In genomic region chr4:136526412-136526811, GRCm38 (mm10) we compare ENCODE assay signal across 9 mouse cellular contexts. TPM values are rescaled to one million over a fixed set of nuclear protein-coding genes. Genes with fewer than 3 reads are reported as not detected.
DNase-seq lines count a peak whose midpoint lies in the region; ATAC-seq lines count a peak whose summit lies in the region.
"Had no signal": no experiment of that assay in that cellular context is flagged by ENCODE, and none has a peak within 500 bp of the region (broad histone marks: within the 10 kb centered on the region; RNA-seq: fewer than 3 reads in every experiment).

No protein-coding gene starts in this region.

- ATAC-seq in embryonic facial prominence, embryonic 11.5 days (replicated peaks; ENCODE audit: insufficient number of reproducible peaks, low FRiP score, low TSS enrichment, low read depth), result peak; percentile 59; the same call in 1 of the 2 replicates
- peak; percentile 65; the same call in 1 of the 2 replicates for ATAC-seq in hindbrain, embryonic 13.5 days (ENCODE audit: low FRiP score)
- ATAC-seq in midbrain, embryonic 14.5 days (ENCODE audit: low FRiP score, low TSS enrichment), result peak; percentile 37; the same call in 1 of the 2 replicates

- no peaks in the 10 kb centered on the region for H3K36me3 ChIP-seq in embryonic facial prominence, embryonic 11.5 days (replicated peaks; ENCODE audit: control insufficient read depth, insufficient read depth, low read depth, low read length)
- H3K36me3 ChIP-seq in hindbrain, embryonic 13.5 days, result 0 out of 2 replicates have a peak, but pooled peaks cover 5% of the 10 kb centered on the region
- no peaks in the 10 kb centered on the region for H3K36me3 ChIP-seq in midbrain, embryonic 14.5 days (ENCODE audit: control insufficient read depth, insufficient read depth, low read length)

- no peak overlapping the region for H3K4me2 ChIP-seq in embryonic facial prominence, embryonic 11.5 days (ENCODE audit: low read depth, low read length)
- H3K4me2 ChIP-seq in hindbrain, embryonic 13.5 days, result no peak overlapping the region
- H3K4me2 ChIP-seq in midbrain, embryonic 14.5 days (ENCODE audit: low read length), result no peak overlapping the region

- WGBS in embryonic facial prominence, embryonic 11.5 days, result 22% methylated on average over 4 of the region's 4 CpGs
- WGBS in hindbrain, embryonic 13.5 days, result 23% methylated on average over 4 of the region's 4 CpGs
- WGBS in midbrain, embryonic 14.5 days, result 20% methylated on average over 4 of the region's 4 CpGs

- H3K4me3 ChIP-seq in embryonic facial prominence, embryonic 11.5 days (ENCODE audit: low read depth, low read length), result no peak overlapping the region
- no peak overlapping the region for H3K4me3 ChIP-seq in hindbrain, embryonic 13.5 days
- H3K4me3 ChIP-seq in midbrain, embryonic 14.5 days (replicated peaks; ENCODE audit: low read depth, low read length), result no peak overlapping the region
- H3K4me3 ChIP-seq: myocyte had no signal

- H3K9ac ChIP-seq in embryonic facial prominence, embryonic 11.5 days (replicated peaks; ENCODE audit: low read length), result no peak overlapping the region
- no peak overlapping the region for H3K9ac ChIP-seq in hindbrain, embryonic 13.5 days
- H3K9ac ChIP-seq in midbrain, embryonic 14.5 days (replicated peaks; ENCODE audit: low read length), result no peak overlapping the region

- DNase-seq in right cerebral cortex, adult 18-20 months, result peak; percentile 49
- DNase-seq in right cerebral cortex, postnatal 36 days (ENCODE audit: low spot score in 2 of 2), result no peak
- peak; percentile 62 for DNase-seq in adrenal gland, postnatal 25 days
- DNase-seq in embryonic facial prominence, embryonic 11.5 days (ENCODE audit: low spot score), result peak; percentile 78
- peak; percentile 63 to 67 for DNase-seq in left cerebral cortex, adult 18-20 months (ENCODE audit: low spot score in 2 of 2)
- peak; percentile 90 for DNase-seq in midbrain, embryonic 14.5 days
- DNase-seq in thymus, postnatal 36 days, result peak; percentile 27 to 37

- H3K4me1 ChIP-seq in embryonic facial prominence, embryonic 11.5 days (ENCODE audit: control insufficient read depth, insufficient read depth, low read length), result no peaks in the 10 kb centered on the region
- H3K4me1 ChIP-seq in hindbrain, embryonic 13.5 days (replicated peaks), result no peaks in the 10 kb centered on the region
- H3K4me1 ChIP-seq in midbrain, embryonic 14.5 days (ENCODE audit: control insufficient read depth, insufficient read depth, low read length), result no peaks in the 10 kb centered on the region

- no peaks in the 10 kb centered on the region for H3K9me3 ChIP-seq in embryonic facial prominence, embryonic 11.5 days (replicated peaks; ENCODE audit: control insufficient read depth, low read length)
- H3K9me3 ChIP-seq in hindbrain, embryonic 13.5 days, result no peaks in the 10 kb centered on the region
- no peaks in the 10 kb centered on the region for H3K9me3 ChIP-seq in midbrain, embryonic 14.5 days (ENCODE audit: control insufficient read depth, low read length)

- H3K27ac ChIP-seq in embryonic facial prominence, embryonic 11.5 days (replicated peaks; ENCODE audit: low read depth, low read length), result no peak overlapping the region
- H3K27ac ChIP-seq in hindbrain, embryonic 13.5 days, result no peak overlapping the region
- H3K27ac ChIP-seq in midbrain, embryonic 14.5 days (replicated peaks; ENCODE audit: low read depth, low read length), result no peak overlapping the region

- no peaks in the 10 kb centered on the region for H3K27me3 ChIP-seq in embryonic facial prominence, embryonic 11.5 days (ENCODE audit: control insufficient read depth, insufficient read depth, low read length)
- H3K27me3 ChIP-seq in hindbrain, embryonic 13.5 days, result no peaks in the 10 kb centered on the region
- H3K27me3 ChIP-seq in midbrain, embryonic 14.5 days (ENCODE audit: control insufficient read depth, insufficient read depth, low read length), result no peaks in the 10 kb centered on the region

RNA-seq across cellular contexts. Expression of gene Luzp1, which starts 56.9 kb away (rescaled TPM):
- total RNA-seq in adrenal gland, postnatal 25 days (2021), result 30.6 and 37.2 TPM in 2 replicates
- polyA plus RNA-seq in embryonic facial prominence, embryonic 11.5 days (2014; fragmentation: Nextera tagmentation; extraction: Ambion mirVana), result 116 and 119 TPM in 2 replicates
- 67.1 and 76.1 TPM in 2 replicates for polyA plus RNA-seq in hindbrain, embryonic 13.5 days (2015; fragmentation: Nextera tagmentation; extraction: Ambion mirVana)
- total RNA-seq in left cerebral cortex, adult 18-20 months (2021), result 10 to 100 TPM; 83.9 to 88.2 TPM
- polyA plus RNA-seq in midbrain, embryonic 14.5 days (2014; fragmentation: Nextera tagmentation; extraction: Ambion mirVana), result 40.1 and 40.2 TPM in 2 replicates

Comparison
In these comparisons a context has a peak if more than half of its experiments do, and no peak if none do; other contexts are left out.
1. DNase-seq: peak in right cerebral cortex, adult 18-20 months (single experiment), adrenal gland, postnatal 25 days (single experiment), embryonic facial prominence, embryonic 11.5 days (single experiment), left cerebral cortex, adult 18-20 months (2 of 2), midbrain, embryonic 14.5 days (single experiment) and thymus, postnatal 36 days (2 of 2); none in right cerebral cortex, postnatal 36 days (0 of 2).
2. Peak in every context shown above with its lines, with median percentiles within 50 percentile points of each other: ATAC-seq.